Mouse (Mus musculus) heart, embryonic 14.5 days (tissue): ENCODE measurements around the gene Wdr20. TPM values are rescaled to one million over a fixed set of nuclear protein-coding genes. Genes with fewer than 3 reads are reported as not detected.
"Not testable (repeated sequence)": the region's sequence is repeated elsewhere in the genome, so short reads cannot be mapped to it uniquely, and the experiment has no call there.

Experiments used
- ATAC-seq: fragments of 200-750 bp; cut with Nextera tagmentation; 2 replicates; pipeline ENCODE4 v1.8.0; 2017; ENCODE audit warnings: low read depth, moderate TSS enrichment; ENCODE audit not compliant: insufficient number of reproducible peaks, insufficient read depth, low FRiP score
- H3K27ac ChIP-seq, 2 experiments: fragments of 200-500 bp in 1 of 2; fragments of 300-500 bp in 1 of 2; sonication (generic) in 1 of 2; replicated peaks in 1 of 2; 2 replicates each; pipeline ENCODE4 v1.5.1; 2012 to 2014; ENCODE audit warnings: low read depth in 2 of 2, low read length in 2 of 2, control low read depth in 1 of 2, mild to moderate bottlenecking in 1 of 2, mixed read lengths in 1 of 2; ENCODE audit not compliant: control insufficient read depth in 1 of 2, insufficient read depth in 1 of 2
- H3K27me3 ChIP-seq: fragments of 300-500 bp; sonication (generic); 2 replicates; pipeline ENCODE4 v1.6.1; 2014; ENCODE audit warnings: mild to moderate bottlenecking, low read length, control low read depth; ENCODE audit not compliant: control insufficient read depth, insufficient read depth
- H3K36me3 ChIP-seq: fragments of 300-500 bp; sonication (generic); 2 replicates; pipeline ENCODE4 v1.6.1; 2014; ENCODE audit warnings: mild to moderate bottlenecking, control low read depth, low read length, mixed read lengths; ENCODE audit not compliant: control insufficient read depth, insufficient read depth
- H3K4me1 ChIP-seq, 2 experiments: fragments of 200-500 bp in 1 of 2; fragments of 300-500 bp in 1 of 2; sonication (generic) in 1 of 2; 2 replicates each; pipeline ENCODE4 v1.6.1; 2012 to 2014; ENCODE audit warnings: low read length in 2 of 2, control low read depth in 1 of 2, mixed read lengths in 1 of 2; ENCODE audit not compliant: control insufficient read depth in 2 of 2, insufficient read depth in 2 of 2
- H3K4me2 ChIP-seq: fragments of 300-500 bp; sonication (generic); 2 replicates; pipeline ENCODE4 v1.6.1; 2014; ENCODE audit warnings: mild to moderate bottlenecking, low read length
- H3K4me3 ChIP-seq, 2 experiments: fragments of 200-500 bp in 1 of 2; fragments of 300-500 bp in 1 of 2; sonication (generic) in 1 of 2; 2 replicates each; pipeline ENCODE4 v1.5.1; 2012 to 2014; ENCODE audit warnings: low read length in 2 of 2, mild to moderate bottlenecking in 2 of 2, control low read depth in 1 of 2, low read depth in 1 of 2, moderate library complexity in 1 of 2; ENCODE audit not compliant: control insufficient read depth in 1 of 2, insufficient read depth in 1 of 2
- H3K9ac ChIP-seq: fragments of 300-500 bp; sonication (generic); 2 replicates; pipeline ENCODE4 v1.6.1; 2014; ENCODE audit warnings: mild to moderate bottlenecking, low read length
- H3K9me3 ChIP-seq: fragments of 300-500 bp; sonication (generic); 2 replicates; pipeline ENCODE4 v1.6.1; 2016; ENCODE audit warnings: low read length, control low read depth; ENCODE audit not compliant: control insufficient read depth
- WGBS: fragments of 180-500 bp; shearing (Covaris S2); extraction: QIAGEN DNeasy Blood & Tissue Kit; methylation state at CpG from one replicate; pipeline ENCODE4 v1.1.7; 2014; 5-methylcytosine and 5-hydroxymethylcytosine counted together
- polyA plus RNA-seq: library from polyadenylated mRNA; unstranded; fragments of >200 nt; fragmentation: Nextera tagmentation; extraction: Ambion mirVana; gene quantifications from 2 replicates; pipeline ENCODE4 v1.2.1, GENCODE M21; 2014

Wdr20 gene
- polyA plus RNA-seq, 1 experiment from 2014 or later = 16.3 TPM

DNA sequence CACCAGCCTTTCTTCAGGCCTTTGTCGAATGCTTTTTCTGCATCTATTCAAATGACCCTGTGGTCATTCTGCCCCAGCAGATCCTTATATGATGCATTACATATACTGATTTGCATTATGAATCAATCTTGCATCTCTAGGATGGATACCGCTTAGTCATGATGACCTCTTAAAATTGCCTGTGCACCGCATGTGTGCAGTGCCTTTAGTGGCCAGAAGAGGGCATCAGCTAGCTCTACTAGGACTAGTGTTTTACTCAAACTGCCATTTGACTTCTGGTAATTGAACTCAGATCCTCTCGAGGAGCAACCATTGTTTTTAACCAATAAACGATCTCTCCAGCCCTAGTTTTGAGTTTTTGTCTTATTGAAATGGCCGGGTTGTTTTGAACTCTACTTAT lies 24.0 kb upstream of the Wdr20 start:
- Histone ChIP-seq H3K36me3 (no peaks in the 10 kb centered on the region), H3K4me3 (no peak overlapping the region), H3K9ac (no peak overlapping the region), H3K27me3 (no peaks in the 10 kb centered on the region), H3K27ac (no peak overlapping the region), H3K4me1 (no peaks in the 10 kb centered on the region), H3K4me2 (no peak overlapping the region), H3K9me3 (0 out of 2 replicates have a peak, but pooled peaks cover 4% of the 10 kb centered on the region)
- WGBS = 94% methylated on average over 6 of the region's 6 CpGs
- ATAC-seq = no peak

DNA sequence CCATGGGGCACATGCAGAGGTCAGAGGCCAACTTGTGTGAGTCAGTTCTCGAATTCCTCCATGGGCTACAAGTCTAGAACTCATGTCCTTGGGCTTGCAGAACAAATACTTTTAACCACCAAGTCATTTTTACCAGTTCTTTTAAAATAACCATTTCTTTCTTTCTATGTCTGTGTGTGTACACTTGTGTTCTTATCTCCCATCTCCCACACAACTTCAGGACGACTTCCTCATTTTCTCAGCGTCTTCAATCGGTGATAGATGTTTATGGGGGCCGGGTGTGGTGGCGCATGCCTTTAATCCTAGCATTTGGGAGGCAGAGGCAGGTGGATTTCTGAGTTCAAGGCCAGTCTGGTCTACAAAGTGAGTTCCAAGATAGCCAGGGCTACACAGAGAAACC lies 23.5 kb upstream of the Wdr20 start:
- Histone ChIP-seq H3K27me3 (no peaks in the 10 kb centered on the region), H3K9me3 (0 out of 2 replicates have a peak, but pooled peaks cover 4% of the 10 kb centered on the region), H3K4me3 (no peak overlapping the region), H3K4me1 (no peaks in the 10 kb centered on the region), H3K4me2 (no peak overlapping the region), H3K36me3 (no peaks in the 10 kb centered on the region), H3K27ac (no peak overlapping the region), H3K9ac (no peak overlapping the region)
- 89% methylated on average over 6 of the region's 6 CpGs for WGBS
- ATAC-seq = no peak

DNA sequence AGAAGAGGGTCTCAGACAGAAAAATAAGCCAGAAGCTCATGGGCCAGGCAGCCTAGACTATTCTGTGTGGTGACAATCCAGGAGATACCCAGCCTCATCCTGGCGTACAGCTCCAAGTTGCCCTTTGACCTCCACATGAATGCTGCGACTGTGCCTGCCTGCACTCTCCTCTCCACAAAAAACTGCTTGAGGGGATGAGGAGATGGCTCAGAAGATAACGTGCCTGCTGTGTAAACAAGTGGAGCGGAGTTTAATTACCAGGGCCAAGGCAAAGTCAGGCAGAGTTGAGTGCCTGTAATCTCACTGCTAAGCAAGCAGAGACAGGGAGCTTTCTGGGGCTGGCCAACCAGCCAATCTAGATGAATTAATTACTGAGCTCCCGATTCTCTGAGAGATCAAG lies 21.7 kb upstream of the Wdr20 start:
- Histone ChIP-seq H3K27me3 (0 out of 2 replicates have a peak, but pooled peaks cover 7% of the 10 kb centered on the region), H3K27ac (no peak overlapping the region), H3K4me2 (no peak overlapping the region), H3K36me3 (no peaks in the 10 kb centered on the region), H3K4me1 (no peaks in the 10 kb centered on the region), H3K4me3 (no peak overlapping the region), H3K9me3 (0 out of 2 replicates have a peak, but pooled peaks cover 4% of the 10 kb centered on the region), H3K9ac (no peak overlapping the region)
- no peak for ATAC-seq
- 25% methylated on average over 5 of the region's 5 CpGs for WGBS

DNA sequence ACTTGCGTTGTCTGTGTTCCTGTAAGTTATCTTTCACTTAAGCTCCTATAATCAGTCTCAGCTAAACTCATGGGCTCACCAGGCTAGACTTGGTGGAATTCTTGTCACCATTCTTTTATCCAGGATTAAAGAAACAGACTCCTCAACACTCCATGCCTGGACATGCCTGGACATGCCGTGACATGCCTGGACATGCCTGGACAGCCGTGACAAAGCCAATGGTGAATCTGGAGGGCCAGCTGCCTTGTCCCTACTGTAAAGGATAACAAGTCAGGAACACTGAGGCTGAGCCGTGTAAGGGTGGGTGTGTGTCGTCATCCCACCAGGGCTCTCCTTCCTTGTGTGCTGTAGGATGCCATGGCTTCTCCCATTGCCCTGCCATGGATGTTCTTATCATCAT lies 12.7 kb upstream of the Wdr20 start:
- no peaks in the 10 kb centered on the region for H3K4me1 ChIP-seq
- 85% methylated on average over 5 of the region's 5 CpGs for WGBS
- H3K9me3 ChIP-seq = no peaks in the 10 kb centered on the region
- no peaks in the 10 kb centered on the region for H3K36me3 ChIP-seq
- H3K9ac ChIP-seq = no peak overlapping the region
- no peak overlapping the region for H3K4me2 ChIP-seq
- H3K27me3 ChIP-seq = 0 out of 2 replicates have a peak, but pooled peaks cover 5% of the 10 kb centered on the region
- H3K27ac ChIP-seq = no peak overlapping the region
- no peak for ATAC-seq
- no peak overlapping the region for H3K4me3 ChIP-seq

DNA sequence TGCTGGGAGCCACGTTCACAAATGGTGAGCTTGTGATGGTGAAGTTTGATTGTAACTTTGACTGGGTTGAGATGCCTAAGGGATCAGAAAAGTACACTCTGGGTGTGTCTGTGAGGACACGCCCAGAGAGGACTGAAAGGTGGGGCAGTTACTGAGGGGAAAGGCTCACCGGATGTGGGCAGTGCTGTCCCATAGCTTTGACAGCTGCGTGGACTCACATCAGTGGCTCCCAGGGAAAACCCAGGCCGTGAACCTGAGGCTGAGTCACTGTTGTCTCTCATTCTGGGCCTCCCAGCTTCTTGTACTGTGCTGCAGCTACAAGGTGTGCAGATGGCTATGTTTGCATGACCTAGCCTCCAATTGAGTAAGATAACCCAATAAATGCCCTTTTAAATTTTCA lies 12.3 kb upstream of the Wdr20 start:
- WGBS = 76% methylated on average over 5 of the region's 5 CpGs
- no peak overlapping the region for H3K9ac ChIP-seq
- H3K4me3 ChIP-seq = no peak overlapping the region
- no peak overlapping the region for H3K27ac ChIP-seq
- H3K4me2 ChIP-seq = no peak overlapping the region
- no peaks in the 10 kb centered on the region for H3K4me1 ChIP-seq
- no peaks in the 10 kb centered on the region for H3K9me3 ChIP-seq
- ATAC-seq = no peak
- H3K36me3 ChIP-seq = no peaks in the 10 kb centered on the region
- H3K27me3 ChIP-seq = 0 out of 2 replicates have a peak, but pooled peaks cover under 1% of the 10 kb centered on the region

DNA sequence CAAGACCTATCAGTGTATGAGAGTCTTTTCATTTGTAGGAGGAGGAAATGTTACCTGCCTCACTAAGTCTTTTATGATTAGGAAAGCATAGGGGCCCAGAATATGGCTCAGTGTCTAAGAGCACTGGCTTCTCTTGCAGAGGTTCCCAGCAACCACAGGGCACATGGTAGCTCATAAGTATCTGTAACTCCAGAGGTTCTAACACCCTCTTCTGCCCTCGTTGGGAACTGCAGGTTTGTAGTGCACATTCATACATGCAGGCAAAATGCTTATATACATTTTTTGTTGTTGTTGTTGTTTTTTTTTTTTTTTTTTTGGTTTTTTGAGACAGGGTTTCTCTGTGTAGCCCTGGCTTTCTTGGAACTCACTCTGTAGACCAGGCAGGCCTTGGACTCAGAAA lies 11.3 kb upstream of the Wdr20 start:
- 42% methylated on average over 1 of the region's 1 CpGs for WGBS
- Histone ChIP-seq H3K27ac (no peak overlapping the region), H3K4me1 (no peaks in the 10 kb centered on the region), H3K36me3 (no peaks in the 10 kb centered on the region), H3K9ac (no peak overlapping the region), H3K27me3 (no peaks in the 10 kb centered on the region), H3K4me3 (no peak overlapping the region), H3K4me2 (no peak overlapping the region), H3K9me3 (no peaks in the 10 kb centered on the region)
- no peak for ATAC-seq

DNA sequence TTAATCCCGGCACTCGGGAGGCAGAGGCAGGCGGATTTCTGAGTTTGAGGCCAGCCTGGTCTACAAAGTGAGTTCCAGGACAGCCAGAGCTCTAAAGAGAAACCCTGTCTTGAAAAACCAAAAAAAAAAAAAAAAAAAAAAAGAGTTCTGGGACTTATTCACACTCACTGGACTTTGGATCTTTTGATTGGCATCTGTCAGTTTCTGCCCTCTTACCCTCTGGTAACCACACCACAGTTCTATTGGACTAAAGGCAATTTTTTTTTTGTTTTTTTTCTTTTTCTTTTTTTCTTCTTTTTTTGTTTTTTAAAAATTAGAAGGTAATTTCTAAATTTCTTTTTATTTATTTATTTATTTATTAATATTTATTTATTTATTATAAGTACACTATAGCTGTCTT lies 4.5 kb upstream of the Wdr20 start:
- H3K9me3 ChIP-seq, H3K4me3 ChIP-seq, H3K4me2 ChIP-seq, H3K27ac ChIP-seq, ATAC-seq, H3K36me3 ChIP-seq, H3K27me3 ChIP-seq, H3K4me1 ChIP-seq, H3K9ac ChIP-seq: not testable (repeated sequence)
- 94% methylated on average over 3 of the region's 3 CpGs for WGBS

DNA sequence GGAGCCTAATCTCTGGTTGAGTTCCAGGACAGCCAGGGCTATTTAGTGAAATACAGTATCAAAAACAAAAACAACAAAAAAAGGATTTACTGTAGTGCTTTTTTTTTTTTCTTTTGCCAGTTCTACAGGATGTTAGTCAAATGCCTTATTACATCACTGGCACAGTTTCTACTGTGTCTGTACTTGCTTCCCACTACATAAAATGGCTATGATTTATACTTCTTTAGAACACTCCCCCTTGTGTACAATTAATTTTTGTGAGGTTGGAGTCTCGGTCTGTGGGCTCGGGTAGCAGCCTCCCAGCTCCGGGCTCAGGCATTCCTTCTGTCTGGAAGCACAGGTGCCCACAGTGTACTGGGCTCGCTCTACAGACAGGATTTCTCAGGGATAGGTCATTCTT lies 1.1 kb upstream of the Wdr20 start:
- WGBS = 11% methylated on average over 4 of the region's 4 CpGs
- Histone ChIP-seq H3K4me1 (peaks cover 3 to 13% of the 10 kb centered on the region in 2 experiments; a peak in 3 of 4 replicates), H3K9me3 (no peaks in the 10 kb centered on the region), H3K36me3 (no peaks in the 10 kb centered on the region), H3K9ac (0 out of 2 replicates have a peak overlapping the region, but pooled peaks have one; percentile 79), H3K27me3 (no peaks in the 10 kb centered on the region), H3K27ac (no peak overlapping the region), H3K4me3 (peak overlapping the region in 1 of 2 experiments; percentile 99; a peak in 1 of 4 replicates), H3K4me2 (peak overlapping the region; percentile 94)
- no peak for ATAC-seq
